Mouse (Mus musculus) gastrocnemius, adult 2 months (tissue): ENCODE results near the gene Cacna2d4. TPM values are rescaled to one million over a fixed set of nuclear protein-coding genes. Genes with fewer than 3 reads are reported as not detected.

Experiments
- DNase-seq: peaks from one replicate; pipeline ENCODE4 v3.0.0; 2022
- H3K27ac ChIP-seq: fragments of 200-600 bp; 2 replicates; pipeline ENCODE4 v1.8.1; 2022; ENCODE audit warnings: mild to moderate bottlenecking
- H3K4me3 ChIP-seq: fragments of 200-600 bp; 2 replicates; pipeline ENCODE4 v1.8.1; 2022; ENCODE audit warnings: mild to moderate bottlenecking, moderate library complexity
- CTCF ChIP-seq: fragments of 200-600 bp; IDR thresholded peaks from 2 replicates; pipeline ENCODE4 v1.8.1; 2022; ENCODE audit warnings: antibody characterized with exemption, mild to moderate bottlenecking, moderate library complexity
- intact Hi-C: fragments of 180-260 bp; cut with DNase I; formaldehyde crosslinking; loops from one replicate; pipeline ENCODE4 v1.15.1; 2025
- total RNA-seq, 2 experiments: library from RNA; stranded (reverse); gene quantifications; 2 replicates each; pipeline ENCODE4 v1.2.3; 2021

Gene Cacna2d4
- total RNA-seq, 2 experiments from 2014 or later = 0.33 to 2.7 TPM

GRCm38 (mm10) chr6:119227001-119227400 is 9.3 kb upstream of the Cacna2d4 start:
- Histone ChIP-seq H3K27ac (no peak overlapping the region), H3K4me3 (no peak overlapping the region)
- no peak for TF ChIP-seq CTCF
- intact Hi-C loops = no loop called here
- DNase-seq = no peak

DNA sequence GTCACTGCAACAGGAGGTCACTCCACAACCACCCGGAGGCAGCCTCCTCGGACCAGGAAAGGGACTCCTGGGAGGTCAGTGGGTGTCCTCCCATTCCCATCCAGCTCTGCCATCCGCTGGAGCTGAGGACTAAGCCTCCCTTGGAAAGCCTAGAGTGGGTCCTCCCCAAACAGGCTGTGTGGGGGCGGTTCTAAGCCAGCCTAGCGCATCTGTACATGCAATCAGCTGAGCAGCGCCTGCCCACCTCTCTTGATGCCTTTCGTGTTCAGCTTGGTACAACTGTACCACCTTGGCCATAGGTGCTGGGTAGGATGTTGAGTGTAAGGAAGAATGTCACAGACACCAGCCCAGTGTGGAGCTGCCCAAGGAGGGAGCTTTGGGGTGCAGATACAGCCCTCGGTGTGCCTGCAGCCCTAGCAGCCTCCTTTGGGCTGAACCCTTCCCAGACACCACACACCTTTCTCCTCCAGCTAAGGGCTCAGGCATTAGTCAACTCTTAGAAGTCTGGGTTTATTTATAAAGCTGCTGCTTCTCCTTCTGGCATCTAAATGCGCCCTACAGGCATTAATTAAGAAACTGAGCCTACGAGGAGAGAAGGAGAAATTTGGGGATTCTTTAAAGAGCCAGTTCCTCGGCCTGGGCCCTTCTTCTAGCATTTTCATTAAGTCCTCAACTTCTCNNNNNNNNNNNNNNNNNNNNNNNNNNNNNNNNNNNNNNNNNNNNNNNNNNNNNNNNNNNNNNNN is 7.3 kb upstream of the Cacna2d4 start:
- Histone ChIP-seq H3K4me3 (no peak overlapping the region), H3K27ac (no peak overlapping the region)
- DNase-seq = no peak
- intact Hi-C loops = no loop called here
- no peak for TF ChIP-seq CTCF

DNA sequence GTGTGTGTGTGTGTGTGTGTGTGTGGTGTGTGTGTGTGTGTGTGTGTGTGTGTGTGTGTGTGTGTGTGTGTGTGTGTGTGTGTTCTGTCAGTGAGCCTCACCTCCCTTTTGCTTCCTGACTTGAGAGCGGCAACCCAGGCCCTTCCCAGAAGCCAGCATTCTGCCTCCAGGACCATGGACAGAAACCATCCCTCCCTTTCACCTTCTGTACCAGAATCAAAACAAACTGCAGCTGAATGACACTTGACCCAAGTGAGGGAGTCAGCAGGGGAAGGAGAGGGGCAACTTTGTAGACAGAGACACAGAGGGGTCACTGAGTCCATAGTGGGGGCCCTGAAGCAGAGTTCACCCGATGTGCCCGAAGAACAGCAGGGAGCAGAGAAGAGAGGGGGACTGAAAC is 3.3 kb upstream of the Cacna2d4 start:
- intact Hi-C loops = no loop called here
- H3K4me3 ChIP-seq = no peak overlapping the region
- no peak for TF ChIP-seq CTCF
- no peak for DNase-seq
- no peak overlapping the region for H3K27ac ChIP-seq

GRCm38 (mm10) chr6:119235441-119235840 is 885 bp upstream of the Cacna2d4 start:
- intact Hi-C loops = no loop called here
- no peak for TF ChIP-seq CTCF
- Histone ChIP-seq H3K4me3 (no peak overlapping the region), H3K27ac (no peak overlapping the region)
- DNase-seq = no peak

DNA sequence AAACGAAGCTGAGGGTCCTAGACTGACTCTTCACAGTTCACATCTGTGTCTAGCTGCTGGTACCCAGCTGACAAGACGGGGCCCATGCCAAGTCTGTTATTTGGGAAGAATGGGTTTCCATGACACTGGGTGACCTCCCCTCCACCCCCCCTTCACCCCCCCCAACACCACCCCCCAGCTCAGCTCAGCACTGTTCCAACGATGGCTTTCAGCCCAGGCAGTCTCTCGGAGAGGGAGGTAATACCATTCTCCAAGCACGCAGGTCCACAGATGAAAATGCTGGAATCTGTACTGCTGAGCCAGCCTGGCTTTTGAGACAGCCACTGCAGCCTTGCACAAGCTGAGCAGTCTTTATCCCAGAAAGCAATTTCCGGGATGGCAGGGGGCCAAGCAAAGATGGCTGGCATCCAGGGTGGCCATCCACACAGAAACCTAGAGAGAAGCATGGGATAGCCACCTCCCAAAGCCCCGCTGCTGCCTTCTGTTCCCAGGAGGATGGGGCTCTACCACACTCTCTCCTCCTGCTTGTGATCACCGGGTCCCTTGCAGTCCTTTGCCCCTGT is 1.2 kb downstream of the Cacna2d4 start:
- DNase-seq = peak; percentile 47
- no peak for TF ChIP-seq CTCF
- intact Hi-C loops = no loop called here
- H3K4me3 ChIP-seq = no peak overlapping the region
- no peak overlapping the region for H3K27ac ChIP-seq

- intact Hi-C loops = no loop called here
- TF ChIP-seq CTCF = no peak
- Histone ChIP-seq H3K27ac (no peak overlapping the region), H3K4me3 (no peak overlapping the region)
- DNase-seq = no peak
Observed at GRCm38 (mm10) chr6:119239341-119240005, 3.1 kb downstream of the Cacna2d4 start.

DNA sequence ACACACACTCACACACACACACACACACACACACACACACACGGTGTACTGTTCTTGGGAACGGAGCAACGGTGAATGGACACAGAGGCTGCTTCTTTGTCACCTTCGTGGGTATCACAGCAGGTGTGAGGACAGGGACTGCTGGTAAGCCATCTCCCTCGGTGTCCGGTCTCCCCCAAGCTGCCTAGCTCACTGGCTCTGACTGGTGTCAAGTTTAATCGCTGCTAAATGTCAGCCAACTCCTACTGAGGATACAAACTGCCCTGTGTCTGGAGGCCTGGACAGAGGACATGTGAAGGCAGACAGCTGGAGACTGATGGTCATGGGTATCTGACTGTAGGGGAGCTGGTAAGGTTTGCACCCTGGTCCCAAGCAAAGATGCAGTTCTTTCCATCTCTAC is 3.9 kb downstream of the Cacna2d4 start:
- Histone ChIP-seq H3K4me3 (no peak overlapping the region), H3K27ac (peak overlapping the region; percentile 6; the same call in 1 of the 2 replicates)
- peak; percentile 67 for DNase-seq
- TF ChIP-seq CTCF = no peak
- intact Hi-C loops = no loop called here

DNA sequence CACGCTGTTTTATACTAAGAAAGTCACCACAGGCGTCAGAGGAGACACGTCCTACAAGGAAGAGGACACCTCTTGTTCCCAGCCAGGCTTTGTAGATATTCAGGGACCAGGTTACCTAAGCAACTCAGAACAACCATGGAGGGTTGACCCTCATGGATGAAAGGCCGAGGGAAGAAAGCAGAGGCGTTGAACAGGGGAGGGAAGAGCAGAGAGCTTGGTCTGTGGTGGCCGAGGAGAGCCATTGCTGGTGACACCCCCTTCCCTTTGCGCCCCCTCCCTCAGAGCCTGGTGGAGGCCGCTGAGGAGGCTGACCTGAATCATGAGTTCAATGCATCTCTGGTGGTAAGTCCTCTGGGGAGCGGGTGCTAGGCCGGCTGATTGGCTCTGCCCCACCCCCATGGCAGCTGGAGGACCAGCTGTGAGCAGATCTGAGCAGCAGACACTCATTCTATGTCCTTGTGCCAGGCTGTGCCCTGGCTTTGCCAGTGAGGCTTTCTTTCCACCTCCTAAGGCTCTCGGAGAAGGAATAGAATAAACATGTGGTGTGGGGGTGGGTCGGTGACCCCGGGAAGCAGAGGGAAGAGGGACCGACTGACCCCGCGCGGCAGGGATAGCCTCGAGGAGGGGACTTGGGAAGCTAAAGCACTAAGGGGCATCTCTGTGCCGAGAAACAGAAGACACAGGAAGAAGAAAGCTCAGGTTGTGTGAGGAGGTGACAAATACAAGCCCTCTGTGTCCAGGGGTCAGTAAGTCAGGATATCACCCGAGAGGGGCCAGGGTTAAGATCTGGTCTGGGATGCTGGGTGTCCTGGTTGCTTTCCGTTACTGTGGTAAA is 4.8 kb downstream of the Cacna2d4 start:
- intact Hi-C loops = no loop called here
- peak overlapping the region; percentile 6; the same call in 1 of the 2 replicates for H3K27ac ChIP-seq
- no peak overlapping the region for H3K4me3 ChIP-seq
- TF ChIP-seq CTCF = no peak
- DNase-seq = no peak

GRCm38 (mm10) chr6:119246082-119246481 is 9.8 kb downstream of the Cacna2d4 start:
- Histone ChIP-seq H3K27ac (no peak overlapping the region), H3K4me3 (no peak overlapping the region)
- no peak for DNase-seq
- TF ChIP-seq CTCF = peak; percentile 35
- intact Hi-C loops = no loop called here

- no peak for TF ChIP-seq CTCF
- Histone ChIP-seq H3K27ac (no peak overlapping the region), H3K4me3 (no peak overlapping the region)
- DNase-seq = no peak
- intact Hi-C loops = no loop called here
Observed at GRCm38 (mm10) chr6:119248578-119248977, 12.3 kb downstream of the Cacna2d4 start.

DNA sequence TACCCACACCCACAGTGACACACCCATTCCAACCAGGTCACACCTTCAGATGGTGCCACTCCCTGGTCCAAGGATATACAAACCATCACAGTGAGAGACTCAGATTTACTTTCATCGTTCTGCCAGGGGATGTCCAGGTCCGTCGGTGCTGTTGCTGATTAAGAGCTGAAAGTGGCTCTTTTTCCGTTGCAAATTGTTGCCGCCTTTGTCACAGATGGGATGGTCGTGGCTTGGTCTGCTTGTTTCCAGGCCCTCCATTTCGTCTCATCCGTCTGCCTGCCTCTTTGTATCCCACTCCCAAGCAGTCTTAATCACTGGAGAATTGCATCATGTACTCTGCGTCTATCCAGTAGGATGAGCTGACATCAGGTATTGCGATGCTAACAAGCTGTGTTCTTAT is 13.4 kb downstream of the Cacna2d4 start:
- no peak for DNase-seq
- no peak overlapping the region for H3K27ac ChIP-seq
- no peak for TF ChIP-seq CTCF
- intact Hi-C loops = no loop called here
- no peak overlapping the region for H3K4me3 ChIP-seq

GRCm38 (mm10) chr6:119251704-119252103 is 15.4 kb downstream of the Cacna2d4 start:
- no peak for DNase-seq
- TF ChIP-seq CTCF = no peak
- intact Hi-C loops = no loop called here
- Histone ChIP-seq H3K27ac (no peak overlapping the region), H3K4me3 (no peak overlapping the region)

DNA sequence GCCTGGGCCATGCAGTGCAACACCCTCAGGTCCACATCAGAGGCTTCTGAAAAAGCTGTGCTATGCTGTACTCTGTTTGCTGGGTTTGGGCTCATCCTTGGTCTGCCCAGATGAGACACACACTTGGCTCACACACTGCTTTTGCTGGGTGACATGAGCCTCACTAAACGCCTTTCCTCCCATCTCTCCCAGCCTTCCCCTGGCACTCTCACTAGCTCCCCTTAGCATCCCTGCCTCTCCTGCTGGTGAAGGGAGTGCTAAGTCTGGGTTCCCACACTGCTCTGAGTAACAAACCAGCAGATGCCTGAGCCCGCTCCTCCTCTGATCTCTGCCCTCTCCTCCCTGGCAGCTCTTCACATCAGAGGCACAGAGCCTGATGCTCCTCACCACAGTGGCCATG is 40.4 kb downstream of the Cacna2d4 start:
- TF ChIP-seq CTCF = no peak
- Histone ChIP-seq H3K4me3 (no peak overlapping the region), H3K27ac (no peak overlapping the region)
- intact Hi-C loops = no loop called here
- no peak for DNase-seq
